Mouse (Mus musculus) midbrain, embryonic 11.5 days (tissue): ENCODE data around the gene Lce1a1. TPM values are rescaled to one million over a fixed set of nuclear protein-coding genes. Genes with fewer than 3 reads are reported as not detected.
"Not testable (repeated sequence)": the region's sequence is repeated elsewhere in the genome, so short reads cannot be mapped to it uniquely, and the experiment has no call there.

Experiments used
- ATAC-seq: fragments of 200-750 bp; cut with Nextera tagmentation; 2 replicates; pipeline ENCODE4 v1.8.0; 2017; ENCODE audit warnings: moderate TSS enrichment, moderate library complexity; ENCODE audit not compliant: low FRiP score
- DNase-seq: peaks from one replicate; pipeline ENCODE4 v3.0.0; 2015; ENCODE audit warnings: low spot score; ENCODE audit errors: missing footprints
- H3K27ac ChIP-seq: fragments of 300-500 bp; sonication (generic); 2 replicates; pipeline ENCODE4 v1.5.1; 2014; ENCODE audit warnings: low read depth, low read length
- H3K27me3 ChIP-seq: fragments of 300-500 bp; sonication (generic); 2 replicates; pipeline ENCODE4 v1.6.1; 2014; ENCODE audit warnings: mild to moderate bottlenecking, low read length, moderate library complexity, mixed read lengths; ENCODE audit not compliant: control insufficient read depth, insufficient read depth
- H3K36me3 ChIP-seq: fragments of 300-500 bp; sonication (generic); 2 replicates; pipeline ENCODE4 v1.6.1; 2014; ENCODE audit warnings: mild to moderate bottlenecking, low read length, moderate library complexity, mixed read lengths; ENCODE audit not compliant: control insufficient read depth, insufficient read depth
- H3K4me1 ChIP-seq: fragments of 300-500 bp; sonication (generic); 2 replicates; pipeline ENCODE4 v1.6.1; 2014; ENCODE audit warnings: low read length; ENCODE audit not compliant: control insufficient read depth, insufficient read depth
- H3K4me2 ChIP-seq: fragments of 300-500 bp; sonication (generic); 2 replicates; pipeline ENCODE4 v1.6.1; 2014; ENCODE audit warnings: mild to moderate bottlenecking, moderate library complexity
- H3K4me3 ChIP-seq: fragments of 300-500 bp; sonication (generic); 2 replicates; pipeline ENCODE4 v1.5.1; 2014; ENCODE audit warnings: low read depth, low read length
- H3K9ac ChIP-seq: fragments of 300-500 bp; sonication (generic); 2 replicates; pipeline ENCODE4 v1.6.1; 2014; ENCODE audit warnings: low read length
- H3K9me3 ChIP-seq: fragments of 300-500 bp; sonication (generic); 2 replicates; pipeline ENCODE4 v1.6.1; 2016; ENCODE audit warnings: low read length; ENCODE audit not compliant: control insufficient read depth
- WGBS: fragments of 180-500 bp; shearing (Covaris S2); extraction: QIAGEN DNeasy Blood & Tissue Kit; methylation state at CpG from one replicate; pipeline ENCODE4 v1.1.7; 2014; 5-methylcytosine and 5-hydroxymethylcytosine counted together
- polyA plus RNA-seq: library from polyadenylated mRNA; unstranded; fragments of >200 nt; fragmentation: Nextera tagmentation; extraction: Ambion mirVana; gene quantifications from 2 replicates; pipeline ENCODE4 v1.2.1, GENCODE M21; 2014

Gene Lce1a1
- polyA plus RNA-seq = not detected in 2 replicates

- Histone ChIP-seq H3K36me3 (no peaks in the 10 kb centered on the region), H3K9me3 (no peaks in the 10 kb centered on the region), H3K4me3 (no peak within 1 kb of the TSS), H3K27ac (no peak within 1 kb of the TSS), H3K27me3 (no peaks in the 10 kb centered on the region), H3K9ac (no peak within 1 kb of the TSS), H3K4me1 (no peaks in the 10 kb centered on the region), H3K4me2 (no peak within 1 kb of the TSS)
- ATAC-seq = no peak
- 93% methylated on average over 1 of the region's 1 CpGs for WGBS
- DNase-seq = no peak
Observed at GRCm38 (mm10) chr3:92648207-92648606, at the start of gene Lce1a1. TSS of gene Lce1a1 (minus strand) at chr3:92648307.

- Histone ChIP-seq H3K27ac (no peak overlapping the region), H3K36me3 (no peaks in the 10 kb centered on the region), H3K27me3 (no peaks in the 10 kb centered on the region), H3K4me2 (no peak overlapping the region), H3K9me3 (no peaks in the 10 kb centered on the region), H3K9ac (no peak overlapping the region), H3K4me3 (no peak overlapping the region), H3K4me1 (no peaks in the 10 kb centered on the region)
- no peak for DNase-seq
- ATAC-seq = no peak
- WGBS = 0% methylated on average over 1 of the region's 1 CpGs
Observed at GRCm38 (mm10) chr3:92694613-92695012, 46.5 kb upstream of the Lce1a1 start.

GRCm38 (mm10) chr3:92691688-92692087, 43.6 kb upstream of the Lce1a1 start:
- Histone ChIP-seq H3K4me3 (no peak overlapping the region), H3K36me3 (no peaks in the 10 kb centered on the region), H3K4me2 (no peak overlapping the region), H3K27ac (no peak overlapping the region), H3K27me3 (no peaks in the 10 kb centered on the region), H3K9ac (no peak overlapping the region), H3K9me3 (no peaks in the 10 kb centered on the region), H3K4me1 (no peaks in the 10 kb centered on the region)
- DNase-seq = no peak
- ATAC-seq = no peak

GRCm38 (mm10) chr3:92689154-92689553, 41.0 kb upstream of the Lce1a1 start:
- H3K4me1 ChIP-seq, ATAC-seq, H3K27ac ChIP-seq, H3K9ac ChIP-seq, H3K9me3 ChIP-seq, H3K4me3 ChIP-seq, H3K27me3 ChIP-seq, DNase-seq, H3K4me2 ChIP-seq, H3K36me3 ChIP-seq: not testable (repeated sequence)
- WGBS = 83% methylated on average over 16 of the region's 16 CpGs

GRCm38 (mm10) chr3:92687110-92687509, 39.0 kb upstream of the Lce1a1 start, which contains the start of gene Lce1d:
TSS of gene Lce1d (minus strand) at chr3:92687210.
- WGBS = 79% methylated on average over 2 of the region's 2 CpGs
- Histone ChIP-seq H3K4me1 (no peaks in the 10 kb centered on the region), H3K9ac (no peak within 1 kb of the TSS), H3K27me3 (no peaks in the 10 kb centered on the region), H3K36me3 (no peaks in the 10 kb centered on the region), H3K4me2 (no peak within 1 kb of the TSS), H3K27ac (no peak within 1 kb of the TSS), H3K9me3 (no peaks in the 10 kb centered on the region), H3K4me3 (no peak within 1 kb of the TSS)
- DNase-seq = no peak
- no peak for ATAC-seq

GRCm38 (mm10) chr3:92678947-92679346, 30.8 kb upstream of the Lce1a1 start, which contains the start of gene Lce1c:
TSS of gene Lce1c (plus strand) at chr3:92679247.
- H3K9me3 ChIP-seq = no peaks in the 10 kb centered on the region
- no peaks in the 10 kb centered on the region for H3K27me3 ChIP-seq
- no peak within 1 kb of the TSS for H3K4me2 ChIP-seq
- no peak for ATAC-seq
- H3K4me3 ChIP-seq = no peak within 1 kb of the TSS
- no peak within 1 kb of the TSS for H3K9ac ChIP-seq
- WGBS = 86% methylated on average over 4 of the region's 4 CpGs
- DNase-seq = no peak
- no peaks in the 10 kb centered on the region for H3K4me1 ChIP-seq
- H3K27ac ChIP-seq = no peak within 1 kb of the TSS
- no peaks in the 10 kb centered on the region for H3K36me3 ChIP-seq

GRCm38 (mm10) chr3:92670215-92670614, 22.1 kb upstream of the Lce1a1 start, which contains the start of gene Lce1a2:
TSS of gene Lce1a2 (minus strand) at chr3:92670315.
- DNase-seq (no peak), ATAC-seq (no peak)
- Histone ChIP-seq H3K27me3 (no peaks in the 10 kb centered on the region), H3K4me1 (no peaks in the 10 kb centered on the region), H3K9me3 (no peaks in the 10 kb centered on the region), H3K4me3 (no peak within 1 kb of the TSS), H3K36me3 (no peaks in the 10 kb centered on the region), H3K27ac (no peak within 1 kb of the TSS), H3K9ac (no peak within 1 kb of the TSS), H3K4me2 (no peak within 1 kb of the TSS)

GRCm38 (mm10) chr3:92656826-92657225, 8.7 kb upstream of the Lce1a1 start, which contains the start of gene Lce1b:
TSS of gene Lce1b (minus strand) at chr3:92656926.
- no peak within 1 kb of the TSS for H3K27ac ChIP-seq
- no peaks in the 10 kb centered on the region for H3K27me3 ChIP-seq
- DNase-seq = no peak
- H3K4me3 ChIP-seq = no peak within 1 kb of the TSS
- no peak within 1 kb of the TSS for H3K9ac ChIP-seq
- no peak within 1 kb of the TSS for H3K4me2 ChIP-seq
- H3K4me1 ChIP-seq = no peaks in the 10 kb centered on the region
- no peak for ATAC-seq
- no peaks in the 10 kb centered on the region for H3K9me3 ChIP-seq
- H3K36me3 ChIP-seq = no peaks in the 10 kb centered on the region

GRCm38 (mm10) chr3:92639854-92640253, 8.3 kb downstream of the Lce1a1 start:
- 92% methylated on average over 15 of the region's 15 CpGs for WGBS
- H3K27ac ChIP-seq = no peak overlapping the region

GRCm38 (mm10) chr3:92638653-92638991, 9.5 kb downstream of the Lce1a1 start:
- Histone ChIP-seq H3K27me3 (no peaks in the 10 kb centered on the region), H3K4me2 (no peak overlapping the region), H3K9ac (no peak overlapping the region), H3K4me1 (no peaks in the 10 kb centered on the region), H3K9me3 (no peaks in the 10 kb centered on the region), H3K4me3 (no peak overlapping the region), H3K36me3 (no peaks in the 10 kb centered on the region), H3K27ac (no peak overlapping the region)
- ATAC-seq = no peak
- WGBS = 81% methylated on average over 3 of the region's 3 CpGs
- no peak for DNase-seq

More at GRCm38 (mm10) chr3:92639854-92640253, 8.3 kb downstream of the Lce1a1 start:
- Histone ChIP-seq H3K27me3 (no peaks in the 10 kb centered on the region), H3K4me1 (no peaks in the 10 kb centered on the region), H3K9me3 (no peaks in the 10 kb centered on the region), H3K36me3 (no peaks in the 10 kb centered on the region), H3K9ac (no peak overlapping the region), H3K4me2 (no peak overlapping the region), H3K4me3 (no peak overlapping the region)
- DNase-seq (no peak), ATAC-seq (no peak)
